Mouse (Mus musculus) lung, adult 2 months (tissue): ENCODE measurements around the gene Dchs1. TPM values are rescaled to one million over a fixed set of nuclear protein-coding genes. Genes with fewer than 3 reads are reported as not detected.

Experiments used
- DNase-seq: peaks from one replicate; pipeline ENCODE4 v3.0.0; 2022
- H3K4me1 ChIP-seq: fragments of 200-500 bp; 2 replicates; pipeline ENCODE4 v1.6.1; 2011; ENCODE audit warnings: low read length; ENCODE audit not compliant: control insufficient read depth, insufficient read depth
- H3K4me3 ChIP-seq: fragments of 200-500 bp; replicated peaks from 2 replicates; pipeline ENCODE3; 2011; ENCODE audit warnings: low read depth, mild to moderate bottlenecking, control low read depth, low read length; ENCODE audit errors: extremely low read depth
- CTCF ChIP-seq: fragments of 200-500 bp; IDR thresholded peaks from 2 replicates; pipeline ENCODE4 v1.5.1; 2011; ENCODE audit warnings: mild to moderate bottlenecking, low read length, control low read depth; ENCODE audit not compliant: insufficient read depth
- POLR2A ChIP-seq: fragments of 200-500 bp; IDR thresholded peaks from 2 replicates; pipeline ENCODE4 v1.6.1; 2011; ENCODE audit warnings: low read depth, mild to moderate bottlenecking, control low read depth, low read length, borderline replicate concordance; ENCODE audit errors: extremely low read depth
- WGBS: fragments of 180-500 bp; shearing (Covaris S2); methylation state at CpG from one replicate; pipeline ENCODE4 v1.1.7; 2018; 5-methylcytosine and 5-hydroxymethylcytosine counted together
- polyA plus RNA-seq: library from polyadenylated mRNA; depleted of rRNA; stranded (reverse); fragments of >200 nt; gene quantifications from 2 replicates; pipeline ENCODE4 v1.2.3, GENCODE M21; 2012

The Dchs1 gene
- polyA plus RNA-seq, 1 experiment: 13.9 TPM

DNA sequence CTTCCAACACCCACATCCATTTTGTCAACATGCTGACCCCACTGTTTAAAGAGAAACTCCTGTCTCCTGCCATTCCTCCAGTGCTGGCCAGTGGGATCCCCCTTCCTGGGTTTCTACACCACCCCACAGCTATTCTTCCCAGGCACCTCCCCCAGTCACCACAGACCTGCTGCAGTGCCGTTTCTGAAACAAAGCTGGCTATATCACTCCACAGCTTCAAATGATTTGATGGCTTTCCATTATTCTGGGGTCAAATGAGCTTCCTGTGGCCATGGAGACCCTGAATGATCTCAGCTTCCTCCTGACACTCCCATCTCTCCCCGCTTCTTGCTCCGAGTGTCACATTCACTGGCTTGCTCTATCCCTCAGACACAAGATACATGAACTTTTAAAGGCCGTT is 2.9 kb downstream of the Dchs1 start:
- H3K4me3 ChIP-seq: no peak overlapping the region
- no peak for DNase-seq
- TF ChIP-seq CTCF: no peak
- TF ChIP-seq POLR2A: no peak
- WGBS: 37% methylated on average over 4 of the region's 4 CpGs
- peaks cover 11% of the 10 kb centered on the region for H3K4me1 ChIP-seq

DNA sequence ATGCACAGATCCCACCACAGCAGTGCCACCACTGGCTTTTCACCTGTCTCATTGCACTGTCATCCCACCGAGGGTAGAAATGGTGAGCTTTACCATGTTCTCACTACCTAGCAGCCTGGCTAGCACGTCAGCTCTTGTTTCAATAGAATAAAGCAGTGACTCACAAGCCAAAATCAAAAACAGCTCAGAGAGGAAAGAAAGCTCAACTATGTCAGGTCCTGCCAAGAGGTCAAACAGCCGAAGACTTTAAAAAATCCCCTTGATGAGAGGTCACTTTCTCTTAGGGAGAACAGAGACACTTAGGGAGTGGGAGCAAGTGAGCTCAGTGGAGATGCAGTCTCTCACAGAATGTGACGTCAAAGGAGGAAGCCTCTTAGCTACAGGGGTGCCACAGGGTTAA is 3.6 kb downstream of the Dchs1 start:
- DNase-seq: no peak
- Histone ChIP-seq H3K4me1 (peaks cover 16% of the 10 kb centered on the region), H3K4me3 (no peak overlapping the region)
- WGBS: 59% methylated on average over 4 of the region's 4 CpGs
- TF ChIP-seq CTCF (no peak), POLR2A (no peak)

DNA sequence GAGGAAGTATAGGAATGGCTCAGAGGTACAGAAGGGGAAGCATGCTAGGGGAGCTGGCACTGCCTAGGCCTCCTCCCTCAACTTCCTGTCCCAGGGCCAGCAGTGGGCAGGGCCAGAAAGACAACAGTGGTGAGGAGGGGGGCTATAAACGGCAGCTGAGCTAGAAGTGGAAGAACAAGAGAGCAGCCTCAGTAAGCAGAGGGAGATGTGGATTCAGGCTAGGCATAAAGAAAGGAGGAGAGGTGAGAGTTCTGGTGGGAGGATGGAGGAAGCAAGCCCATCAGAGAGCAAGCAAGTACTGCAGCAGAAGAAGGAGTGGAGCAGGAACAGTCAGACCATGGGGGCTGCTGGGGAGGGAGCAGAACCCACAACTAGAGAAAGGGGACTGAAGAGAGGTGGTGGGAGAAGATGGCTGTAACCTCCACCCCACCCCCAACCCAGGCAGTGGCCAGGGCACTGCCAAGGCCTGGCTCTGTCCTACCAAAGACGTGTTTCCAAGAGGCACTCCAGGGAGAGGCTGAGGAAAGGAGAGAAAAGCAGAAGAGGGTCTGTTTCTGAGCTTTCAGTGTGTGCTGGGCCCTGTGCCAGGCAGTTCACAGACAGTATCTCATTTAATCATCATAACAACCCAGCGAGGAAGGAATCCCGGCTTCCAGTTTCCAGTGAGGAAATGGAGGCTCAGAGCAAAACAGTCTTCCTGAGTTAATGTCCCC is 8.7 kb downstream of the Dchs1 start:
- Histone ChIP-seq H3K4me3 (no peak overlapping the region), H3K4me1 (peaks cover 18% of the 10 kb centered on the region)
- TF ChIP-seq CTCF (no peak), POLR2A (no peak)
- WGBS: 18% methylated on average over 4 of the region's 4 CpGs
- DNase-seq: peak; percentile 27

DNA sequence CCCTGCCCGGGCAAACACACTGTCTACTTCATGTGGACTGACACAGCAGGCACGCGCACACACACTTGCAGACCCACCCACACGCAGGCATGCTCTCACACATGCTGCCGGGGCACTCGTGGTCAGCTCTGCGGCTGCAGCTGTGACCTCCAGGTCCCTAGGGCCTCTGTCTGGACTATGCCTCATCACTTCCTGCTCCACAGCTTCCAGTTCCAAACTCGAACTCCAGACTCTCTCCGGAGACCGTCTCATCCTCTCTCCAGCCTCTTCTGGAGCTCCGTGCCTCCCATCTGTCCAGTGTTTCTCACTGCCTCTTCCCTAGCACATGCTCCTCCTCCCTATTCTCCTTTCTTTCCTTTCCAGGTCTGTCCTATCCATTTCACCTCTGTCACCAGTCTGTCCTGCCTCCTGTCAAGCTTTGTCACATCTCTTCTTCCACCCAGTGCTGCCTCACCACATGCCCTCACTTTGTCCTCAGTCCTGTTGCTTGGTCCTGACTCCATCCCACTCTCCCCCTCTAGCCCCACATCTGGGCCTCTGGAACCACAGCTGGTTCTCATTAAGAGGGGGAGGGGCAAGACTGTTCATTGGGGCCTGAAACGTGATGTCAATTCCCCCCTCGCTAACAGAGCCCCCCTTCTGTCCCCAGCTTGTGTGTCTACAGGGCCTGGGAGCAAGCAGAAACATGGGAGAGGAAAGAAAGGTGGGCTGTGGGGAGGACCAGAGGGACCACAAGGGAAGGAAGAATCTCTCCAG is 9.5 kb downstream of the Dchs1 start:
- TF ChIP-seq CTCF (no peak), POLR2A (no peak)
- DNase-seq: no peak
- H3K4me3 ChIP-seq: no peak overlapping the region
- peaks cover 18% of the 10 kb centered on the region for H3K4me1 ChIP-seq
- 27% methylated on average over 13 of the region's 13 CpGs for WGBS

DNA sequence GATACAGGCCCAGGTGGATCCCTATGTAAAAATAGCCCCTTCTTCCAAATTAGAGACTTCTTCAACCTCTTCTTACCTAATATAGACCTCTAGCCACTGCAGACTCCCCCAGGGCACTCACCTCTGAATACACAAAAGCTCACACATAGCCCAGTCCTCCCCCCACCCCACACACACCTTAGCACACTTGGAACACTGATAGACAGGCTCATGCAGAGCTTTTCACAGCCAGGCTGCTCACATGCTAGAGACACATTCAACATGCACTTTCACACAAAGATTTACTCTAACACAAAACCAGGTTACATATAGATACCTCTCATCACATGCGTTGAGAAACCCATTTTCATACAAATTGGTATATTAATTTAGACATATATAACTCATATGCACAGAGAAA is 10.1 kb downstream of the Dchs1 start:
- WGBS: 86% methylated on average over 1 of the region's 1 CpGs
- no peak for DNase-seq
- TF ChIP-seq POLR2A: no peak
- no peak for TF ChIP-seq CTCF
- Histone ChIP-seq H3K4me3 (no peak overlapping the region), H3K4me1 (peaks cover 18% of the 10 kb centered on the region)

DNA sequence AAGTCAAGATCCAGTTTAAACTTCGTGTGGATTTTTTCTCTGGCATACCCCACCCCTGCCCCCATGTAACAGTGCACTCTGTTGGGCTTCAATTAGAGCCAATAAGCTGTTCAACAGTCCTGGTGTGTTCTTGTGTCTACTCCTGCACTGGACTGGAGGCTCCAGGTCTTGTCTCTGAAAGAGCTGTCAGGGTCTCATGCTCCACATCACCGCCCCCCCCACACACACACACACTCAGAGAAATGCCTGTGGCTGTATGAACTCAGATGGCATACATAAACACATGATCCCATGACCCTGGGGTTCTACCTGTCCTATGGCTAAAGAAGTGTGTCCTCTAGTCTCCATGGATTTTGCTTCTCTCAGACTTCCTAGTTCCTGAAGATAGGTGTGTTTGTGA is 11.4 kb downstream of the Dchs1 start:
- 85% methylated on average over 2 of the region's 2 CpGs for WGBS
- Histone ChIP-seq H3K4me3 (no peak overlapping the region), H3K4me1 (peaks cover 18% of the 10 kb centered on the region)
- TF ChIP-seq CTCF (no peak), POLR2A (no peak)
- DNase-seq: no peak

DNA sequence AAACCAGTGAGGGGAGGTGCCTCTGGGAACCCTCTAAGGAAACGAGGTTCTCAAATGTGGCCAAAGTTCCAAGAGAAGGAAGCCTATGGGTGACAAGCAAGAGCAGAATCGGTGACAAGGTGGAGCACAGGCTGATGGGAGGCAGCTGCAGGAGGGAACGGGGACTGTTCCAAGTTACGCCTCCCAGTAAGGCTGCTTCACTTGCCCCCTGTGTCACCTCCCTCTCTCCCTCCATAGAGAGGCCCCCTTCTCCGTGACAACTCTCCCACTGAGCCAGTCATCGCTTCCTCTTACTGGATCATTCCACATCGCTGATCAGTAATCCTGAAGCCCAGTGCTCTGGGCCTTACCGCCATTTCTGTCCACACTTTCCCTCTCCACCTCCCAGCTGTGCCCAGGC is 12.8 kb downstream of the Dchs1 start:
- no peak for DNase-seq
- Histone ChIP-seq H3K4me3 (no peak overlapping the region), H3K4me1 (peaks cover 18% of the 10 kb centered on the region)
- 69% methylated on average over 8 of the region's 8 CpGs for WGBS
- TF ChIP-seq CTCF (no peak), POLR2A (no peak)

DNA sequence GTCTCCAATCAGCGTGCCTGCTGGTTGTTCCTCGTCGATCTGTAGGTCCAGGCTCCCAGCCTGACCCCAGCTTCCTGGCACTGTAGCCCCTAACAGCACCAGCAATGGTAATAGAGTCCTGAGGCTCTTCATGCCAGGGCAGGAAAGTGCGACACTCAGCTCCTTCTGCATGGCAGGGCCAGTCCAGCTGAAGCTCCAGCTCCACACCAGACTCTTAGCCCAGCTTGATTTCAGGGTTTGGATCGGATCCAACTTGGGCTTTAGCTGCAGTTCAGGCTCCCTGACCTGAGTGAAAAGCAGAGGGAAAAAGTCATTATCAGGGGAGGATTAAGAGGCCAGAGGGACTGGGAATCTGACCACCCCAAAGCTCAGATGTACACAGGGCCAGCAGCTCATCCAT is 14.4 kb downstream of the Dchs1 start:
- 72% methylated on average over 5 of the region's 5 CpGs for WGBS
- H3K4me1 ChIP-seq: peaks cover 7% of the 10 kb centered on the region
- TF ChIP-seq POLR2A: no peak

DNA sequence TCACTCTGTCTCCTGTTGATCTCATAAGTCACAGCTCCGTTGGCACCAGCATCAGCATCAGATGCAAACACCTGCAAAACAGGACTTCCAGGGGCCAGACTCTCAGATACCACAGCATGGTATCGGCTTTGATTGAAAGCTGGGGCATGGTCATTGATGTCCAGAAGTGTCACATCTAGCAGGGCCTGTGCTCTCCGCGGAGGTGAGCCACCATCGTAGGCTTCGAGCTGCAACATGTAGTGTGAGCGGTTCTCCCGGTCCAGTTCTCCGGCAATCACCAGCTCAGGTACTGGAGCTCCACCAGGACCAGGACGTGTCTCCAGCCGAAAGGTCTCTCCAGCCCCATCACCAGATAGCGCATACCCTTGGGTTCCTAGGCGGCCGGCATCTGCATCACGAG is 15.1 kb downstream of the Dchs1 start:
- WGBS: 93% methylated on average over 15 of the region's 15 CpGs
- TF ChIP-seq CTCF (no peak), POLR2A (no peak)

More for the DNA sequence above, 14.4 kb downstream of the Dchs1 start:
- H3K4me3 ChIP-seq: no peak overlapping the region
- no peak for DNase-seq

DNA sequence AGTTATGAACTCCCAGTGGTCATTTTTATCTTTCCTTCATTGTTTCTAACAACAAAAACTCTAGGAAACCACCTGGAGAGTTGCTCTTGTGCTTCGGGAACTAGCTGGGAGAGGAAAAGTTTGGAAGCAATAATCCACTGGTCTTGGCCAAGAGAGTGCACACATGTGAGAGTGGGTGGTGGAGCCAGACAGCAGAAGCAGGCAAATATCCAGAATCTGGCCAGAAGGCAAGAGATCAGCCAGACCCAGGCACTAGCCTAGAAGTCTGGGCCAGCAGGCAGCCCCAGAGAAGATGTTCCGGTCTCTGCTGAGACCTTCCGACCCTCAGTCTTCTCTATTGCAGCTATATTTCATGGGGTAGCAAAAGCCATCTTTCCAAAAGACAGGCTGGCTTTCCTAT is 17.5 kb downstream of the Dchs1 start:
- no peak for DNase-seq
- WGBS: 74% methylated on average over 3 of the region's 3 CpGs
- Histone ChIP-seq H3K4me3 (no peak overlapping the region), H3K4me1 (peaks cover 9% of the 10 kb centered on the region)
- TF ChIP-seq CTCF (no peak), POLR2A (no peak)

More for the DNA sequence above, 15.1 kb downstream of the Dchs1 start:
- peaks cover 9% of the 10 kb centered on the region for H3K4me1 ChIP-seq
- H3K4me3 ChIP-seq: no peak overlapping the region
- DNase-seq: no peak
